Mouse (Mus musculus) midbrain, embryonic 11.5 days (tissue): ENCODE data around the gene 2310007B03Rik. TPM values are rescaled to one million over a fixed set of nuclear protein-coding genes. Genes with fewer than 3 reads are reported as not detected.
"Not testable (repeated sequence)": the region's sequence is repeated elsewhere in the genome, so short reads cannot be mapped to it uniquely, and the experiment has no call there.

ENCODE experiments used
- ATAC-seq: fragments of 200-750 bp; cut with Nextera tagmentation; 2 replicates; pipeline ENCODE4 v1.8.0; 2017; ENCODE audit warnings: moderate TSS enrichment, moderate library complexity; ENCODE audit not compliant: low FRiP score
- DNase-seq: peaks from one replicate; pipeline ENCODE4 v3.0.0; 2015; ENCODE audit warnings: low spot score; ENCODE audit errors: missing footprints
- H3K27ac ChIP-seq: fragments of 300-500 bp; sonication (generic); 2 replicates; pipeline ENCODE4 v1.5.1; 2014; ENCODE audit warnings: low read depth, low read length
- H3K27me3 ChIP-seq: fragments of 300-500 bp; sonication (generic); 2 replicates; pipeline ENCODE4 v1.6.1; 2014; ENCODE audit warnings: mild to moderate bottlenecking, low read length, moderate library complexity, mixed read lengths; ENCODE audit not compliant: control insufficient read depth, insufficient read depth
- H3K36me3 ChIP-seq: fragments of 300-500 bp; sonication (generic); 2 replicates; pipeline ENCODE4 v1.6.1; 2014; ENCODE audit warnings: mild to moderate bottlenecking, low read length, moderate library complexity, mixed read lengths; ENCODE audit not compliant: control insufficient read depth, insufficient read depth
- H3K4me1 ChIP-seq: fragments of 300-500 bp; sonication (generic); 2 replicates; pipeline ENCODE4 v1.6.1; 2014; ENCODE audit warnings: low read length; ENCODE audit not compliant: control insufficient read depth, insufficient read depth
- H3K4me2 ChIP-seq: fragments of 300-500 bp; sonication (generic); 2 replicates; pipeline ENCODE4 v1.6.1; 2014; ENCODE audit warnings: mild to moderate bottlenecking, moderate library complexity
- H3K4me3 ChIP-seq: fragments of 300-500 bp; sonication (generic); 2 replicates; pipeline ENCODE4 v1.5.1; 2014; ENCODE audit warnings: low read depth, low read length
- H3K9ac ChIP-seq: fragments of 300-500 bp; sonication (generic); 2 replicates; pipeline ENCODE4 v1.6.1; 2014; ENCODE audit warnings: low read length
- H3K9me3 ChIP-seq: fragments of 300-500 bp; sonication (generic); 2 replicates; pipeline ENCODE4 v1.6.1; 2016; ENCODE audit warnings: low read length; ENCODE audit not compliant: control insufficient read depth
- WGBS: fragments of 180-500 bp; shearing (Covaris S2); extraction: QIAGEN DNeasy Blood & Tissue Kit; methylation state at CpG from one replicate; pipeline ENCODE4 v1.1.7; 2014; 5-methylcytosine and 5-hydroxymethylcytosine counted together
- polyA plus RNA-seq: library from polyadenylated mRNA; unstranded; fragments of >200 nt; fragmentation: Nextera tagmentation; extraction: Ambion mirVana; gene quantifications from 2 replicates; pipeline ENCODE4 v1.2.1, GENCODE M21; 2014

The 2310007B03Rik gene
- polyA plus RNA-seq = 0.22 and 0.34 TPM in 2 replicates

- Histone ChIP-seq H3K4me2 (no peak within 1 kb of the TSS), H3K4me1 (no peaks in the 10 kb centered on the region), H3K9ac (no peak within 1 kb of the TSS), H3K27me3 (no peaks in the 10 kb centered on the region), H3K36me3 (no peaks in the 10 kb centered on the region), H3K4me3 (no peak within 1 kb of the TSS), H3K9me3 (no peaks in the 10 kb centered on the region), H3K27ac (no peak within 1 kb of the TSS)
- 80% methylated on average over 8 of the region's 8 CpGs for WGBS
- DNase-seq (peak; percentile 74), ATAC-seq (no peak)
These were observed at the start of gene 2310007B03Rik for GRCm38 (mm10) chr1:93160501-93161133. 2310007B03Rik (minus strand) TSS chr1:93160948.

- Histone ChIP-seq H3K9me3 (no peaks in the 10 kb centered on the region), H3K4me3 (no peak overlapping the region), H3K36me3 (no peaks in the 10 kb centered on the region), H3K27ac (no peak overlapping the region), H3K4me1 (peaks cover 8% of the 10 kb centered on the region), H3K9ac (no peak overlapping the region), H3K4me2 (no peak overlapping the region), H3K27me3 (no peaks in the 10 kb centered on the region)
- ATAC-seq = no peak
- no peak for DNase-seq
- 68% methylated on average over 9 of the region's 9 CpGs for WGBS
These were observed 49.5 kb upstream of the 2310007B03Rik start for GRCm38 (mm10) chr1:93210213-93210641.

- WGBS = 89% methylated on average over 4 of the region's 4 CpGs
- H3K9ac ChIP-seq = no peak overlapping the region
- no peak overlapping the region for H3K4me3 ChIP-seq
- H3K27ac ChIP-seq = no peak overlapping the region
- no peaks in the 10 kb centered on the region for H3K27me3 ChIP-seq
- H3K4me1 ChIP-seq = 0 out of 2 replicates have a peak, but pooled peaks cover 2% of the 10 kb centered on the region
- no peaks in the 10 kb centered on the region for H3K36me3 ChIP-seq
- DNase-seq (no peak), ATAC-seq (no peak)
- no peak overlapping the region for H3K4me2 ChIP-seq
- H3K9me3 ChIP-seq = no peaks in the 10 kb centered on the region
These were observed 46.9 kb upstream of the 2310007B03Rik start for GRCm38 (mm10) chr1:93207536-93208064.

GRCm38 (mm10) chr1:93206277-93206970 lies 45.7 kb upstream of the 2310007B03Rik start:
- 62% methylated on average over 12 of the region's 12 CpGs for WGBS
- Histone ChIP-seq H3K9me3 (no peaks in the 10 kb centered on the region), H3K36me3 (no peaks in the 10 kb centered on the region), H3K4me1 (0 out of 2 replicates have a peak, but pooled peaks cover 2% of the 10 kb centered on the region), H3K27me3 (no peaks in the 10 kb centered on the region), H3K4me2 (no peak overlapping the region), H3K9ac (no peak overlapping the region), H3K4me3 (no peak overlapping the region), H3K27ac (no peak overlapping the region)
- peak; percentile 48 for ATAC-seq
- no peak for DNase-seq

GRCm38 (mm10) chr1:93197916-93198315 lies 37.2 kb upstream of the 2310007B03Rik start:
- Histone ChIP-seq H3K4me2 (no peak overlapping the region), H3K27ac (no peak overlapping the region), H3K9me3 (no peaks in the 10 kb centered on the region), H3K27me3 (no peaks in the 10 kb centered on the region), H3K4me3 (no peak overlapping the region), H3K36me3 (no peaks in the 10 kb centered on the region), H3K4me1 (no peaks in the 10 kb centered on the region), H3K9ac (no peak overlapping the region)
- DNase-seq (no peak), ATAC-seq (no peak)
- 80% methylated on average over 3 of the region's 3 CpGs for WGBS

- WGBS = 93% methylated on average over 2 of the region's 2 CpGs
- not testable (repeated sequence) for H3K4me3 ChIP-seq, H3K4me1 ChIP-seq, DNase-seq, H3K27ac ChIP-seq, H3K27me3 ChIP-seq, H3K36me3 ChIP-seq, H3K9ac ChIP-seq, ATAC-seq, H3K9me3 ChIP-seq, H3K4me2 ChIP-seq
These were observed 36.7 kb upstream of the 2310007B03Rik start for GRCm38 (mm10) chr1:93197454-93197853.

- WGBS = 91% methylated on average over 3 of the region's 3 CpGs
- Histone ChIP-seq H3K27ac (no peak overlapping the region), H3K9ac (no peak overlapping the region), H3K4me1 (no peaks in the 10 kb centered on the region), H3K9me3 (no peaks in the 10 kb centered on the region), H3K36me3 (no peaks in the 10 kb centered on the region), H3K4me3 (no peak overlapping the region), H3K27me3 (no peaks in the 10 kb centered on the region), H3K4me2 (no peak overlapping the region)
- DNase-seq (no peak), ATAC-seq (no peak)
These were observed 34.2 kb upstream of the 2310007B03Rik start for GRCm38 (mm10) chr1:93194961-93195360.

- Histone ChIP-seq H3K27me3 (no peaks in the 10 kb centered on the region), H3K4me1 (no peaks in the 10 kb centered on the region), H3K4me2 (0 out of 2 replicates have a peak overlapping the region, but pooled peaks have one; percentile 13), H3K4me3 (no peak overlapping the region), H3K9me3 (no peaks in the 10 kb centered on the region), H3K27ac (no peak overlapping the region), H3K9ac (no peak overlapping the region), H3K36me3 (no peaks in the 10 kb centered on the region)
- ATAC-seq = 0 out of 2 replicates have a peak, but pooled peaks have one; percentile 33
- 4% methylated on average over 13 of the region's 17 CpGs for WGBS
- no peak for DNase-seq
These were observed 30.1 kb upstream of the 2310007B03Rik start for GRCm38 (mm10) chr1:93190726-93191305.
